Mouse (Mus musculus): ENCODE data around the gene 4930415O20Rik. TPM values are rescaled to one million over a fixed set of nuclear protein-coding genes. Genes with fewer than 3 reads are reported as not detected.

Gene 4930415O20Rik
- polyA plus RNA-seq, 1 experiment from 2014 or later = not detected

GRCm38 (mm10) chr15:98535921-98536320 is 34.9 kb upstream of the 4930415O20Rik start:
- no peak for ATAC-seq (ENCODE audit: low read depth)
- H3K9ac ChIP-seq (ENCODE audit: low read length) = no peak overlapping the region
- H3K27ac ChIP-seq (ENCODE audit: low read length) = no peak overlapping the region
- WGBS = 78% methylated on average over 4 of the region's 4 CpGs
- H3K4me1 ChIP-seq (replicated peaks; ENCODE audit: control insufficient read depth, insufficient read depth, low read length) = peaks cover 12% of the 10 kb centered on the region
- no peaks in the 10 kb centered on the region for H3K9me3 ChIP-seq (ENCODE audit: control insufficient read depth, low read length)
- peaks cover 6% of the 10 kb centered on the region for H3K36me3 ChIP-seq (ENCODE audit: control insufficient read depth, insufficient read depth, low read length)
- H3K4me2 ChIP-seq (ENCODE audit: low read depth, low read length) = no peak overlapping the region
- H3K4me3 ChIP-seq (ENCODE audit: low read length) = no peak overlapping the region
- no peaks in the 10 kb centered on the region for H3K27me3 ChIP-seq (ENCODE audit: control insufficient read depth, insufficient read depth, low read depth, low read length)

GRCm38 (mm10) chr15:98536828-98537510 is 33.8 kb upstream of the 4930415O20Rik start:
- Histone ChIP-seq H3K36me3 (ENCODE audit: control insufficient read depth, insufficient read depth, low read length) (no peaks in the 10 kb centered on the region; the same call in 1 of the 2 replicates), H3K4me2 (ENCODE audit: low read depth, low read length) (no peak overlapping the region), H3K4me1 (replicated peaks; ENCODE audit: control insufficient read depth, insufficient read depth, low read length) (peaks cover 9% of the 10 kb centered on the region), H3K4me3 (ENCODE audit: low read length) (no peak overlapping the region), H3K9me3 (ENCODE audit: control insufficient read depth, low read length) (no peaks in the 10 kb centered on the region), H3K9ac (ENCODE audit: low read length) (no peak overlapping the region), H3K27me3 (ENCODE audit: control insufficient read depth, insufficient read depth, low read depth, low read length) (no peaks in the 10 kb centered on the region), H3K27ac (ENCODE audit: low read length) (no peak overlapping the region)
- 79% methylated on average over 8 of the region's 8 CpGs for WGBS
- ATAC-seq (ENCODE audit: low read depth) = no peak

- Histone ChIP-seq H3K4me1 (replicated peaks; ENCODE audit: control insufficient read depth, insufficient read depth, low read length) (peaks cover under 1% of the 10 kb centered on the region), H3K9me3 (ENCODE audit: control insufficient read depth, low read length) (no peaks in the 10 kb centered on the region), H3K9ac (ENCODE audit: low read length) (no peak overlapping the region), H3K4me3 (ENCODE audit: low read length) (no peak overlapping the region), H3K4me2 (ENCODE audit: low read depth, low read length) (no peak overlapping the region), H3K27me3 (ENCODE audit: control insufficient read depth, insufficient read depth, low read depth, low read length) (no peaks in the 10 kb centered on the region), H3K27ac (ENCODE audit: low read length) (no peak overlapping the region), H3K36me3 (ENCODE audit: control insufficient read depth, insufficient read depth, low read length) (peaks cover 5% of the 10 kb centered on the region)
- 52% methylated on average over 4 of the region's 4 CpGs for WGBS
- no peak for ATAC-seq (ENCODE audit: low read depth)
These were observed 32.9 kb upstream of the 4930415O20Rik start for GRCm38 (mm10) chr15:98537923-98538322.

- Histone ChIP-seq H3K4me3 (ENCODE audit: low read length) (no peak overlapping the region), H3K27ac (ENCODE audit: low read length) (no peak overlapping the region), H3K27me3 (ENCODE audit: control insufficient read depth, insufficient read depth, low read depth, low read length) (no peaks in the 10 kb centered on the region), H3K9me3 (ENCODE audit: control insufficient read depth, low read length) (no peaks in the 10 kb centered on the region), H3K36me3 (ENCODE audit: control insufficient read depth, insufficient read depth, low read length) (peaks cover 27% of the 10 kb centered on the region), H3K4me1 (replicated peaks; ENCODE audit: control insufficient read depth, insufficient read depth, low read length) (no peaks in the 10 kb centered on the region), H3K4me2 (ENCODE audit: low read depth, low read length) (no peak overlapping the region), H3K9ac (ENCODE audit: low read length) (no peak overlapping the region)
- WGBS = 72% methylated on average over 6 of the region's 6 CpGs
- ATAC-seq (ENCODE audit: low read depth) = no peak
These were observed 29.7 kb upstream of the 4930415O20Rik start for GRCm38 (mm10) chr15:98541064-98541463.

- Histone ChIP-seq H3K27me3 (ENCODE audit: control insufficient read depth, insufficient read depth, low read depth, low read length) (no peaks in the 10 kb centered on the region), H3K9ac (ENCODE audit: low read length) (no peak overlapping the region), H3K4me3 (ENCODE audit: low read length) (no peak overlapping the region), H3K36me3 (ENCODE audit: control insufficient read depth, insufficient read depth, low read length) (peaks cover 38% of the 10 kb centered on the region), H3K4me2 (ENCODE audit: low read depth, low read length) (no peak overlapping the region), H3K9me3 (ENCODE audit: control insufficient read depth, low read length) (no peaks in the 10 kb centered on the region), H3K4me1 (replicated peaks; ENCODE audit: control insufficient read depth, insufficient read depth, low read length) (no peaks in the 10 kb centered on the region), H3K27ac (ENCODE audit: low read length) (no peak overlapping the region)
- no peak for ATAC-seq (ENCODE audit: low read depth)
- WGBS = 86% methylated on average over 4 of the region's 4 CpGs
These were observed 27.5 kb upstream of the 4930415O20Rik start for GRCm38 (mm10) chr15:98543341-98543740.

GRCm38 (mm10) chr15:98545151-98545550 is 25.7 kb upstream of the 4930415O20Rik start:
- H3K4me3 ChIP-seq (ENCODE audit: low read length) = no peak overlapping the region
- H3K4me1 ChIP-seq (replicated peaks; ENCODE audit: control insufficient read depth, insufficient read depth, low read length) = no peaks in the 10 kb centered on the region
- ATAC-seq (ENCODE audit: low read depth) = no peak
- H3K9ac ChIP-seq (ENCODE audit: low read length) = no peak overlapping the region
- 90% methylated on average over 3 of the region's 3 CpGs for WGBS
- H3K9me3 ChIP-seq (ENCODE audit: control insufficient read depth, low read length) = no peaks in the 10 kb centered on the region
- H3K27me3 ChIP-seq (ENCODE audit: control insufficient read depth, insufficient read depth, low read depth, low read length) = no peaks in the 10 kb centered on the region
- no peak overlapping the region for H3K4me2 ChIP-seq (ENCODE audit: low read depth, low read length)
- H3K36me3 ChIP-seq (ENCODE audit: control insufficient read depth, insufficient read depth, low read length) = peaks cover 42% of the 10 kb centered on the region
- no peak overlapping the region for H3K27ac ChIP-seq (ENCODE audit: low read length)

GRCm38 (mm10) chr15:98546843-98547242 is 24.0 kb upstream of the 4930415O20Rik start:
- 93% methylated on average over 5 of the region's 5 CpGs for whole genome bisulfite sequencing
- Histone ChIP-seq H3K27ac (ENCODE audit: low read length) (no peak overlapping the region), H3K4me1 (replicated peaks; ENCODE audit: control insufficient read depth, insufficient read depth, low read length) (no peaks in the 10 kb centered on the region), H3K36me3 (ENCODE audit: control insufficient read depth, insufficient read depth, low read length) (peaks cover 51% of the 10 kb centered on the region), H3K27me3 (ENCODE audit: control insufficient read depth, insufficient read depth, low read depth, low read length) (no peaks in the 10 kb centered on the region), H3K9me3 (ENCODE audit: control insufficient read depth, low read length) (no peaks in the 10 kb centered on the region), H3K4me3 (ENCODE audit: low read length) (no peak overlapping the region), H3K9ac (ENCODE audit: low read length) (no peak overlapping the region), H3K4me2 (ENCODE audit: low read depth, low read length) (no peak overlapping the region)
- ATAC-seq (ENCODE audit: low read depth) = no peak

GRCm38 (mm10) chr15:98552758-98553157 is 18.0 kb upstream of the 4930415O20Rik start:
- Histone ChIP-seq H3K4me2 (ENCODE audit: low read depth, low read length) (no peak overlapping the region), H3K27ac (ENCODE audit: low read length) (no peak overlapping the region), H3K27me3 (ENCODE audit: control insufficient read depth, insufficient read depth, low read depth, low read length) (no peaks in the 10 kb centered on the region), H3K4me3 (ENCODE audit: low read length) (no peak overlapping the region), H3K36me3 (ENCODE audit: control insufficient read depth, insufficient read depth, low read length) (peaks cover 35% of the 10 kb centered on the region), H3K9ac (ENCODE audit: low read length) (no peak overlapping the region), H3K9me3 (ENCODE audit: control insufficient read depth, low read length) (no peaks in the 10 kb centered on the region), H3K4me1 (replicated peaks; ENCODE audit: control insufficient read depth, insufficient read depth, low read length) (no peaks in the 10 kb centered on the region)
- WGBS = 84% methylated on average over 2 of the region's 2 CpGs
- ATAC-seq (ENCODE audit: low read depth) = no peak

GRCm38 (mm10) chr15:98555881-98556280 is 14.9 kb upstream of the 4930415O20Rik start:
- H3K27me3 ChIP-seq (ENCODE audit: control insufficient read depth, insufficient read depth, low read depth, low read length) = no peaks in the 10 kb centered on the region
- no peak for ATAC-seq (ENCODE audit: low read depth)
- H3K4me2 ChIP-seq (ENCODE audit: low read depth, low read length) = no peak overlapping the region
- 85% methylated on average over 4 of the region's 4 CpGs for WGBS
- no peak overlapping the region for H3K9ac ChIP-seq (ENCODE audit: low read length)
- no peak overlapping the region for H3K27ac ChIP-seq (ENCODE audit: low read length)
- H3K36me3 ChIP-seq (ENCODE audit: control insufficient read depth, insufficient read depth, low read length) = peaks cover 36% of the 10 kb centered on the region
- no peak overlapping the region for H3K4me3 ChIP-seq (ENCODE audit: low read length)
- H3K9me3 ChIP-seq (ENCODE audit: control insufficient read depth, low read length) = no peaks in the 10 kb centered on the region
- no peaks in the 10 kb centered on the region for H3K4me1 ChIP-seq (replicated peaks; ENCODE audit: control insufficient read depth, insufficient read depth, low read length)

All from lung, embryonic 16.5 days (tissue).